Mouse (Mus musculus) CH12.LX (cell line): ENCODE measurements around the gene Tfap4. TPM values are rescaled to one million over a fixed set of nuclear protein-coding genes. Genes with fewer than 3 reads are reported as not detected.

ENCODE experiments used
- DNase-seq: peaks from one replicate; pipeline ENCODE4 v3.0.0-alpha.2; 2013; ENCODE audit errors: extremely low read depth
- H3K27ac ChIP-seq: 2 replicates; pipeline ENCODE4 v1.5.1; 2012; ENCODE audit warnings: low read depth, mild to moderate bottlenecking, control low read depth, moderate library complexity; ENCODE audit not compliant: insufficient read depth
- H3K27me3 ChIP-seq: replicated peaks from 2 replicates; pipeline ENCODE3; 2012; ENCODE audit warnings: inconsistent platforms
- H3K36me3 ChIP-seq, 2 experiments: replicated peaks in 1 of 2; 2 replicates each; pipeline versions ENCODE3 to v1.6.1; 2012; ENCODE audit warnings: inconsistent platforms in 1 of 2, low read length in 1 of 2, mild to moderate bottlenecking in 1 of 2, mixed read lengths in 1 of 2, moderate library complexity in 1 of 2; ENCODE audit not compliant: control insufficient read depth in 1 of 2, insufficient read depth in 1 of 2
- H3K4me1 ChIP-seq, 2 experiments: 2 replicates each; pipeline ENCODE4 v1.6.1; 2012; ENCODE audit warnings: inconsistent platforms in 1 of 2, moderate library complexity in 1 of 2; ENCODE audit not compliant: insufficient read depth in 2 of 2, control insufficient read depth in 1 of 2
- H3K4me2 ChIP-seq: 2 replicates; pipeline ENCODE4 v1.6.1; 2012; ENCODE audit warnings: low read depth, mild to moderate bottlenecking, control low read depth; ENCODE audit not compliant: poor library complexity, insufficient read depth, severe bottlenecking
- H3K4me3 ChIP-seq, 3 experiments: fragments of 150-350 bp in 1 of 3; sonication (generic) in 1 of 3; replicated peaks in 1 of 3; 2 replicates each; pipeline versions ENCODE3 to v1.5.1; 2011 to 2012; ENCODE audit warnings: low read depth in 2 of 3, low read length in 2 of 3, mild to moderate bottlenecking in 2 of 3, moderate library complexity in 2 of 3, control low read depth in 1 of 3, improper control_type of control experiment in 1 of 3, inconsistent platforms in 1 of 3, mixed read lengths in 1 of 3; ENCODE audit not compliant: poor library complexity in 1 of 3
- H3K79me2 ChIP-seq: replicated peaks from 2 replicates; pipeline ENCODE4 v1.6.1; 2012; ENCODE audit warnings: mild to moderate bottlenecking, moderate library complexity; ENCODE audit not compliant: control insufficient read depth, poor library complexity, insufficient read depth, severe bottlenecking; ENCODE audit errors: extremely low read depth
- H3K9ac ChIP-seq: 2 replicates; pipeline ENCODE4 v1.6.1; 2012; ENCODE audit warnings: low read depth, mild to moderate bottlenecking, control low read depth, moderate library complexity; ENCODE audit not compliant: insufficient read depth
- H3K9me3 ChIP-seq: replicated peaks from 2 replicates; pipeline ENCODE3; 2012; ENCODE audit warnings: low read length, inconsistent platforms, mixed read lengths
- BHLHE40 ChIP-seq: IDR thresholded peaks from 2 replicates; pipeline ENCODE4 v1.6.1; 2011; ENCODE audit warnings: mild to moderate bottlenecking, low read depth, low read length, improper control_type of control experiment
- CHD1 ChIP-seq: IDR thresholded peaks from 2 replicates; pipeline ENCODE4 v1.6.1; 2012; ENCODE audit warnings: low read depth, low read length, improper control_type of control experiment, inconsistent platforms
- CHD2 ChIP-seq: IDR thresholded peaks from 2 replicates; pipeline ENCODE4 v1.6.1; 2011; ENCODE audit warnings: low read length, improper control_type of control experiment
- CTCF ChIP-seq, 2 experiments: IDR thresholded peaks in 1 of 2; conservative IDR thresholded peaks in 1 of 2; 2 replicates each; pipeline ENCODE4 v1.5.1; 2011 to 2012; ENCODE audit warnings: low read depth in 2 of 2, low read length in 2 of 2, improper control_type of control experiment in 1 of 2, inconsistent platforms in 1 of 2, mild to moderate bottlenecking in 1 of 2, moderate library complexity in 1 of 2
- E2F4 ChIP-seq: IDR thresholded peaks from 2 replicates; pipeline ENCODE4 v1.6.1; 2011; ENCODE audit warnings: low read depth, low read length, improper control_type of control experiment; ENCODE audit not compliant: insufficient replicate concordance
- ELF1 ChIP-seq: IDR thresholded peaks from 2 replicates; pipeline ENCODE4 v1.6.1; 2014; ENCODE audit warnings: low read depth, mild to moderate bottlenecking, inconsistent platforms, low read length, improper control_type of control experiment
- EP300 ChIP-seq: IDR thresholded peaks from 2 replicates; pipeline ENCODE4 v1.6.1; 2011; ENCODE audit warnings: low read length, improper control_type of control experiment
- ETS1 ChIP-seq: conservative IDR thresholded peaks from 2 replicates; pipeline ENCODE4 v1.6.1; 2012; ENCODE audit warnings: low read depth, mild to moderate bottlenecking, inconsistent platforms, low read length, improper control_type of control experiment, moderate library complexity
- HCFC1 ChIP-seq: IDR thresholded peaks from 2 replicates; pipeline ENCODE4 v1.6.1; 2012; ENCODE audit warnings: low read depth, mild to moderate bottlenecking, inconsistent platforms, low read length, improper control_type of control experiment
- IRF4 ChIP-seq: IDR thresholded peaks from 2 replicates; pipeline ENCODE4 v1.6.1; 2014; ENCODE audit warnings: low read depth, mild to moderate bottlenecking, inconsistent platforms, low read length, improper control_type of control experiment
- JUND ChIP-seq: conservative IDR thresholded peaks from 2 replicates; pipeline ENCODE4 v1.6.1; 2011; ENCODE audit warnings: low read depth, low read length, improper control_type of control experiment
- KAT2A ChIP-seq: IDR thresholded peaks from 2 replicates; pipeline ENCODE4 v1.6.1; 2012; ENCODE audit warnings: low read length, improper control_type of control experiment, inconsistent platforms; ENCODE audit not compliant: insufficient replicate concordance
- MAFK ChIP-seq: IDR thresholded peaks from 2 replicates; pipeline ENCODE4 v1.6.1; 2011; ENCODE audit warnings: low read length, improper control_type of control experiment; ENCODE audit not compliant: insufficient replicate concordance
- MAX ChIP-seq: IDR thresholded peaks from 2 replicates; pipeline ENCODE4 v1.6.1; 2011; ENCODE audit warnings: low read length, improper control_type of control experiment
- MAZ ChIP-seq: IDR thresholded peaks from 2 replicates; pipeline ENCODE4 v1.6.1; 2012; ENCODE audit warnings: low read depth, mild to moderate bottlenecking, inconsistent platforms, low read length, improper control_type of control experiment, moderate library complexity
- MEF2A ChIP-seq: IDR thresholded peaks from 2 replicates; pipeline ENCODE4 v1.6.1; 2014; ENCODE audit warnings: low read depth, mild to moderate bottlenecking, inconsistent platforms, low read length, improper control_type of control experiment, borderline replicate concordance
- MXI1 ChIP-seq: IDR thresholded peaks from 2 replicates; pipeline ENCODE4 v1.6.1; 2011; ENCODE audit warnings: mild to moderate bottlenecking, low read depth, low read length, improper control_type of control experiment
- MYC ChIP-seq: IDR thresholded peaks from 2 replicates; pipeline ENCODE4 v1.6.1; 2011; ENCODE audit warnings: low read depth, mild to moderate bottlenecking, improper control_type of control experiment, low read length
- NELFE ChIP-seq: IDR thresholded peaks from 2 replicates; pipeline ENCODE4 v1.6.1; 2011; ENCODE audit warnings: low read depth, low read length, improper control_type of control experiment
- PAX5 ChIP-seq: IDR thresholded peaks from 2 replicates; pipeline ENCODE4 v1.6.1; 2012; ENCODE audit warnings: low read length, inconsistent platforms, mixed read lengths
- POLR2A ChIP-seq: IDR thresholded peaks from 2 replicates; pipeline ENCODE4 v1.6.1; 2011; ENCODE audit warnings: low read depth, mild to moderate bottlenecking, improper control_type of control experiment, low read length
- POLR2AphosphoS2 ChIP-seq: IDR thresholded peaks from 2 replicates; pipeline ENCODE4 v1.6.1; 2011; ENCODE audit warnings: low read depth, low read length, improper control_type of control experiment
- RCOR1 ChIP-seq: conservative IDR thresholded peaks from 2 replicates; pipeline ENCODE4 v1.6.1; 2012; ENCODE audit warnings: low read depth, mild to moderate bottlenecking, inconsistent platforms, low read length, improper control_type of control experiment
- SMC3 ChIP-seq: IDR thresholded peaks from 2 replicates; pipeline ENCODE4 v1.6.1; 2011; ENCODE audit warnings: low read depth, low read length, improper control_type of control experiment
- TBP ChIP-seq: conservative IDR thresholded peaks from 2 replicates; pipeline ENCODE4 v1.6.1; 2011; ENCODE audit warnings: low read depth, low read length, improper control_type of control experiment
- USF1 ChIP-seq: IDR thresholded peaks from 2 replicates; pipeline ENCODE4 v1.6.1; 2014; ENCODE audit warnings: low read depth, mild to moderate bottlenecking, inconsistent platforms, low read length, improper control_type of control experiment
- USF2 ChIP-seq: conservative IDR thresholded peaks from 2 replicates; pipeline ENCODE4 v1.6.1; 2011; ENCODE audit warnings: low read depth, low read length, improper control_type of control experiment
- ZC3H11A ChIP-seq: IDR thresholded peaks from 2 replicates; pipeline ENCODE4 v1.6.1; 2012; ENCODE audit warnings: low read depth, mild to moderate bottlenecking, inconsistent platforms, low read length, improper control_type of control experiment
- ZKSCAN1 ChIP-seq: IDR thresholded peaks from 2 replicates; pipeline ENCODE4 v1.6.1; 2012; ENCODE audit warnings: low read depth, inconsistent platforms, low read length, improper control_type of control experiment, borderline replicate concordance
- ZNF384 ChIP-seq: IDR thresholded peaks from 2 replicates; pipeline ENCODE4 v1.6.1; 2012; ENCODE audit warnings: low read depth, low read length, improper control_type of control experiment, inconsistent platforms
- dilution Hi-C: fragments of 300-500 bp; cut with MboI; formaldehyde crosslinking; loops from 2 replicates; pipeline ENCODE4 v1.14.3; 2020; ENCODE audit warnings: low sequenced_read_pairs; ENCODE audit not compliant: extremely low pct_unique_long_range_greater_than_20kb, extremely low pct_ligation_motif_present
- in situ Hi-C: fragments of 300-500 bp; cut with MboI; formaldehyde crosslinking; loops from 3 replicates; pipeline ENCODE4 v1.14.3; 2019; ENCODE audit warnings: low sequenced_read_pairs, low pct_ligation_motif_present, low pct_unique_long_range_greater_than_20kb, mixed read lengths
- polyA plus RNA-seq: library from polyadenylated mRNA; unstranded; fragments of >175 nt; gene quantifications from 2 replicates; pipeline ENCODE4 v1.2.1, GENCODE M21; 2012; ENCODE audit warnings: low read depth; ENCODE audit not compliant: insufficient read length
- total RNA-seq, 2 experiments: library from RNA; depleted of rRNA; stranded (reverse); fragments of 300-350 nt in 1 of 2; fragments of >200 nt in 1 of 2; gene quantifications; 2 replicates each; pipeline ENCODE4 v1.2.3; 2012 to 2014

Tfap4 gene
- total and polyA plus RNA-seq, 3 experiments, result 23.5 to 43.3 (median 24.0) TPM

DNA sequence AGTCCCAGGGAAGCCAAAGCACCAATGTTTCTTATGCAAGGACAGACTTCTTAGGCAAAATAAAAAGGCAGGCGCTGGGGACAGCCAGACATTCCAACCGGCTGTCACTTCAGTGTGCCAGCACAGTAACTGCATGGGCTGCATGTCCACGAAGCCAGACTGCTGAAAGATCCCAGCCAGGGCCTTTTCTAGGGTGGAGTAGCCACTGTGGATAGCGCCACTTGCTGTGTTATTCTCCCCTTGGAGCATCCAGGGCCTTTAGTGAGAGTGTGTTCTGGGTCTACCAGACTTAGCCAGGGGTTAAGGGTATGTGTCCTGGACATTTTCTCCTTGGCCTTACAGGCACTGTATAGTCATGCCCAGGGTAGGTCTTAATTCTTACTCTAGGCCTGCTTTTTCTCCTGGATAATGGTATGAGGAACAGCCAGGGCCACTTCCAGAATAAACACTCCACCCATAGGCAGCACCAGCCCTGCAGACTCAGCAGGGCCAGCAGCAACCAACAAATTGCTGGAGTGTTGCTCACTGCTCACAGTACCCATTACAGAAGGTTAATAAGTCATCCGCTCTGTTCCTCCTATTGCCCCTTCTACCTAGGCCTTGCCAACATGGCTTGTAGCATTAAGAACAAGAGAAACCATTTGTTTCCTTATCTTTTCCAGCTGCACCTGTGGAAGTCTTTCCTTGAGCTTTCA lies 28.0 kb upstream of the Tfap4 start:
- Histone ChIP-seq H3K4me1 (peaks cover 20 to 43% of the 10 kb centered on the region in 2 experiments), H3K9me3 (no peaks in the 10 kb centered on the region)
- TF ChIP-seq EP300 (no peak), CTCF (conservative IDR thresholded peaks at IDR 0.05 in 1 of 2, IDR thresholded peaks at IDR 0.05 in 1 of 2; ENCODE audit: low read depth in 2 of 2, low read length in 2 of 2) (no peak), BHLHE40 (no peak), ZKSCAN1 (no peak), KAT2A (no peak), MAZ (no peak), USF1 (no peak), TBP (no peak), CHD1 (no peak)
- TF ChIP-seq, all 38 proteins: peak for 0
- Histone ChIP-seq H3K4me3 (no peak overlapping the region), H3K9ac (0 out of 2 replicates have a peak overlapping the region, but pooled peaks have one; percentile 42), H3K36me3 (no peaks in the 10 kb centered on the region), H3K79me2 (no peaks in the 10 kb centered on the region), H3K27ac (no peak overlapping the region), H3K4me2 (no peak overlapping the region), H3K27me3 (no peaks in the 10 kb centered on the region)
- no peak for DNase-seq
- in situ Hi-C loops (no loop called here), dilution Hi-C loops (no loop called here)

GRCm38 (mm10) chr16:4586531-4587123 lies 27.0 kb upstream of the Tfap4 start:
- Histone ChIP-seq H3K36me3 (no peaks in the 10 kb centered on the region), H3K27ac (0 out of 2 replicates have a peak overlapping the region, but pooled peaks have one; percentile 29), H3K9ac (peak overlapping the region; percentile 62), H3K4me3 (peak overlapping the region; percentile 54 to 58 (median 55)), H3K9me3 (no peaks in the 10 kb centered on the region), H3K4me2 (peak overlapping the region; percentile 85), H3K27me3 (no peaks in the 10 kb centered on the region), H3K4me1 (peaks cover 20 to 43% of the 10 kb centered on the region in 2 experiments), H3K79me2 (no peaks in the 10 kb centered on the region)
- dilution Hi-C loops, result no loop called here
- DNase-seq, result peak; percentile 99
- in situ Hi-C loops, result no loop called here
- TF ChIP-seq MAX, result no peak; the same call in 1 of the 2 replicates
- peak; percentile 87 for TF ChIP-seq MEF2A
- TF ChIP-seq MYC, result no peak; the same call in 1 of the 2 replicates
- peak; percentile 73; the same call in 1 of the 2 replicates for TF ChIP-seq IRF4
- no peak for TF ChIP-seq PAX5
- peak; percentile 79 for TF ChIP-seq POLR2A
- TF ChIP-seq ETS1, result peak; percentile 80
- no peak for TF ChIP-seq ZC3H11A
- TF ChIP-seq SMC3, result no peak
- peak; percentile 96 for TF ChIP-seq ELF1
- TF ChIP-seq MAFK, result no peak
- TF ChIP-seq USF2, result no peak
- 0 out of 2 replicates have a peak, but pooled peaks have one; percentile 32 for TF ChIP-seq TBP
- no peak for TF ChIP-seq ZNF384
- TF ChIP-seq NELFE, result peak; percentile 54
- peak in 1 of 2 experiments; percentile 34; a peak in 2 of 4 replicates for TF ChIP-seq CTCF (conservative IDR thresholded peaks at IDR 0.05 in 1 of 2, IDR thresholded peaks at IDR 0.05 in 1 of 2; ENCODE audit: low read depth in 2 of 2, low read length in 2 of 2)
- no peak; the same call in 1 of the 2 replicates for TF ChIP-seq USF1
- peak; percentile 25; the same call in 1 of the 2 replicates for TF ChIP-seq POLR2AphosphoS2
- TF ChIP-seq EP300, result peak; percentile 47; the same call in 1 of the 2 replicates
- peak; percentile 96 for TF ChIP-seq E2F4
- TF ChIP-seq ZKSCAN1, result no peak
- TF ChIP-seq CHD1, result no peak
- TF ChIP-seq CHD2, result peak; percentile 66
- 0 out of 2 replicates have a peak, but pooled peaks have one; percentile 24 for TF ChIP-seq RCOR1
- TF ChIP-seq MXI1, result peak; percentile 69
- TF ChIP-seq JUND, result no peak
- TF ChIP-seq HCFC1, result peak; percentile 59
